Mouse (Mus musculus): ENCODE measurements at regions not wholly inside any gene's neighbourhood (a gene's known extent, or its start where the extent isn't known, plus 50 kb on each side); places are given as distances from the start of the nearest gene placed in this dataset.

DNA sequence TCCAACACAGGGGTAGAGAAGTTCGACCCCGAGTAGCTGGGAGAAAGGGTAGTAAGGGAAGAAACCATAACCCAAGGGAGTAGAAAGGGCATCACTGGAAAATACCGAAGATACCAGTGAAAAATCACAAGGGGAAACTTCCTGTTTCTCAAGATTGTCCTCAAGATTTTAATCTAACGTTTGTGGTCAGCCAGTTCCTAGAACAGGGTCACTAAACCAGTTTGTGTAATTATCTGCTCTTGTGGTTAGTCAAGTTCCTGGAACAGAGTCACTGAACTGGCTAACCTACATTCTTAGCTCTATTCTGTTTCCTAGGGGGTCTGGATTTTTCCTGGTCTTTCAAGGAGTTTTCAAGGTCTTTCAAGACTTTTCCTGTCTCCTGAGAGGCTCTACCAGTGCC is 924.2 kb upstream of the Cypt1 start:
- peak; percentile 71 for ATAC-seq (replicated peaks; ENCODE audit: poor library complexity, severe bottlenecking)
